Mouse (Mus musculus): Measurements from ENCODE around the gene 2210016L21Rik. TPM values are rescaled to one million over a fixed set of nuclear protein-coding genes. Genes with fewer than 3 reads are reported as not detected.

Gene 2210016L21Rik
- total RNA-seq, 1 experiment from 2014 or later: 15.2 TPM

DNA sequence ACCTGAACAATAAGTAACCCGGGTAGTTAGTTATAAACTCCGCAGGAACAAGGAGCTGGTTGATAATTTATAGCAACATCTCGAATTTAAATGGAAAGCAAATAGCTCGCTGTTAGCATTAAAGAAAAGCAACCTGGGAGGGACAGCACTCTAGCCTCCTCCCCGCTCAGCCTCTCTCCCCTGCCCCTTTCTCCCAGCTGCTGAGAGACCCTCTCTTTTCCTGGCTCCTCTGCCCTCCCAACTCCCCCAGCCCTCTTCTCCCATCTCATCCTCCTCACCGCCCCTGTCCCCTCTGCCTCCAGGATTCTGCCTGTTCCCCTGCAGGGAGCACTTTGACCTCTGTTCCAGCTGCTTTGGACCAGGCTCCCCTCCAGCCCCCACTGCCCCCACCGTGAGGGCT is 26.7 kb downstream of the 2210016L21Rik start:
- no peak for ATAC-seq (replicated peaks in 1 of 2; ENCODE audit: insufficient read depth in 1 of 2, low FRiP score in 2 of 2, low TSS enrichment in 1 of 2, low read depth in 1 of 2, poor library complexity in 2 of 2, severe bottlenecking in 2 of 2)

DNA sequence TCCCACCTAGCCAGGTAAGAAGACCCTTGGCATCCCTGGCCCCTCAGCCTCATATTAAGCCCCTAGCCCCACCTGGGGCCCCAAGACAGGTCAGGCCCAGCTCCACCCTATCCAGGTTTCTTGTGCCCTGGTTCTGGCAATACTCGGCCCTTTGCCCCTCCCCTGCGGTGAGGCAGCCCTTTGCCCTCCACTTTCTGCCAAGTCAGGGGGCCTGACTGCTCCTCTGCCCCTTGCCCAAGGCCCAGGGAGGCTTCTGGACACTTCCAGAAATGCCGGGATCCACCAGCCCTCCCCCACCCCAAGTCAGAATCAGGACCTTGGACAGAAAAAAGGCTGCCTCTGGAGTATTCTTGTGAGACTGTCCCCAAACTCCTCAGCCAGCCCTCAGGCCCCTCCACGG is 27.1 kb downstream of the 2210016L21Rik start:
- ATAC-seq (replicated peaks in 1 of 2; ENCODE audit: insufficient read depth in 1 of 2, low FRiP score in 2 of 2, low TSS enrichment in 1 of 2, low read depth in 1 of 2, poor library complexity in 2 of 2, severe bottlenecking in 2 of 2): no peak

DNA sequence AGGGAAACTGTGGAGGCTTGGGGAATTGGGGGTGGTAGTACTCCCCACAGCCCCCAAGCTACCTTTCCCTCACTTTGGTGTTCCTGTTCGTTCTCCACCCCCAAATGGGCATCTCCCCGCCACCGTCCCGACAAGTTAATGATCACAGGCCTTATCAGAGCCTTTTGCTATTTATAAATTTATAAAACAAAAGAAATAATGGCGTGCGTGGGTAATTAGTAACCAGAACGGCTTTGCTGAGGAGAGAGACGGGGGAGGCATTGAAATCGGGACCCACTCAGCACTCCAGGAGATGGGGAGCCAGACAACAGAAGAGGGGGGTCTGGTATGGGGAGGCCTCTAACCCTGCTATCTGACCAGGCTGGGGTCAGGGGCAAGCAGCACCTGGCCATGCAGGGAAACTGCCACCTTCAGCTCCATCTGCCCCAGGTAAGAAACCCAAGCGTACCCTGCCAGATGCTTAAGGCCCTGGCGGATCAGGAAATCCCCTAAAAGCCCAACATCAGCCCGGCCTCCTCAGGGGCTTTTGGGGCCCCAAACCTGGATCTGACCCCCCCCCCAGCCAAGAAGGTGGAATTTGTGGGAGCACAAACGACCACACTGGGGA is 27.8 kb downstream of the 2210016L21Rik start:
- no peak for ATAC-seq (replicated peaks in 1 of 2; ENCODE audit: insufficient read depth in 1 of 2, low FRiP score in 2 of 2, low TSS enrichment in 1 of 2, low read depth in 1 of 2, poor library complexity in 2 of 2, severe bottlenecking in 2 of 2)

DNA sequence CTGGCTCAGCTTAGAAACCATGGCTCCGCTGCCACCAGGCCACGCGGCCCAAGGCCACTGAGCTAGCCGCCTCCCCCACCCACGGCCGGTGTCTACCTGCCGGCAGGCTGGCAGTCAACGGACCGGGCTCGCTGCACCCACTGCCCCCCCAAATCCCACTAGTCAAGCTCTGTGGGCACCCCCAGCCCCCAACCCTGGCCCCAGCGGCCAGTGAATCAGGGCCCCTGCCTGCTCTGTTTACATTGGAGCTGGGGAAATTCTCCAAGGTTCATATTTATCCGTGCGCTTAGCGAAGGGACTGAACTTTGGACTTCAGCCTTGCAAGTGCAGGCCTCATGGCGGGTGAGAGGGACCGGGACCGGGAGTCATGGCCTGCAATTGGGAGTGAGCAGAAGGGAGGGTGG is 28.9 kb downstream of the 2210016L21Rik start, which contains the start of gene Hnf1a:
Gene Hnf1a, minus strand, starts transcription at position 271 of the 404 bp plus-strand sequence.
- no peak for ATAC-seq (replicated peaks in 1 of 2; ENCODE audit: insufficient read depth in 1 of 2, low FRiP score in 2 of 2, low TSS enrichment in 1 of 2, low read depth in 1 of 2, poor library complexity in 2 of 2, severe bottlenecking in 2 of 2)

DNA sequence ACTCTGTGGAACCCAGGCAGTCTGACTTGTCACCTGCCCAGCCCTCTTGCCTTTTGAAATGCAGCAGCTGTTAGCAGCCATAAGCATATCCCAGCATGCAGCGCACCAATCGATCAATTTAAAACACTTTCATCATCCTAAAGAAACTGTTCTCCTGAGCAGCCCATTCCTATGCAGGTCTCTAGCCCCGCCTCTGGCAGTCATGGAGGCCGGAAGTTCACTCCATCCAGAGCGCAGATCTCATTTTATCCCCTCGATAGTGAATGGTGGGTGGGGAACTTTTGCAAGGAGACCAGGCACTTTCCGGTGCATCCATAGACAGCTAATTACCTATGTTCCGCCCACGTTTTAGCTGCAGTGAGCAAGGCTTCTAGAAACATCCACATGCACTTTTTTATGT is 30.2 kb downstream of the 2210016L21Rik start:
- no peak for ATAC-seq (replicated peaks in 1 of 2; ENCODE audit: insufficient read depth in 1 of 2, low FRiP score in 2 of 2, low TSS enrichment in 1 of 2, low read depth in 1 of 2, poor library complexity in 2 of 2, severe bottlenecking in 2 of 2)

DNA sequence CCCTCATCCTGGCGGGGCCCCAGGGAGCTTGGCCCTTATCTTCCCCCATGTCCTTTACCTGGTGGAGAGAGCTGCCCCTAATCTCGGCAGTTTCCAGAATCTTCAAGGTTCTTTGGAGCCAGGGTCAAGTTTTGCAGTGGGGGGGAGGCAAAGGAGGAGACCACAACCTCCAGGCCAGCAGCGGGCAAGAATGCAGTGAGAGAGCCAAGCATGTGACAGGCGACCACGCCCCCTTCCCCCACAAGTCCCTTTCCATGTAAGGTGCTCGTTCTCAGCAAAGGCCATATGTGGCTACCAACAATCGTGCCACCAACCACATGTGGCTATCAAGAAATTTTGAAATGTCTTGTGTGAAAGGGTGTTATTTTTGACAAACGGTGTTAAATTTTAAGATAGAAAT is 31.2 kb downstream of the 2210016L21Rik start:
- no peak for ATAC-seq (replicated peaks in 1 of 2; ENCODE audit: insufficient read depth in 1 of 2, low FRiP score in 2 of 2, low TSS enrichment in 1 of 2, low read depth in 1 of 2, poor library complexity in 2 of 2, severe bottlenecking in 2 of 2)

DNA sequence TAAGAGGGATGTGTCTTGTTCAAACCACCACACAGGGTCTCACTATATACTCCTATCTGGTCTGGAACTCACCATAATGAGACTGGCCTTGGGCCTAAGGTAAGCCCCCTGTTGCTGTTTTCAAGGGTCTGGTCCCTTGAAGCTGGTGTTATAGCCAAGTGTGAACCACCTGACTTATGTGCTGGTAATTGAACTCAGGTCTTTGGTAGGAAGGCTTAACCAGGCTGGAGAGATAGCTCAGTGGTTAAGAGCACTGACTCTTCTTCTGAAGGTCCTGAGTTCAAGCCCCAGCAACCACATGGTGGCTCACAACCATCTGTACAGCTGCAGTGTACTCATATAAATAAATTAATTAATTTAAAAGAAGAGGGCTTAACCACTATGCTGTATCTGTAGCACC is 35.0 kb downstream of the 2210016L21Rik start:
- ATAC-seq (replicated peaks in 1 of 2; ENCODE audit: insufficient read depth in 1 of 2, low FRiP score in 2 of 2, low TSS enrichment in 1 of 2, low read depth in 1 of 2, poor library complexity in 2 of 2, severe bottlenecking in 2 of 2): no peak

DNA sequence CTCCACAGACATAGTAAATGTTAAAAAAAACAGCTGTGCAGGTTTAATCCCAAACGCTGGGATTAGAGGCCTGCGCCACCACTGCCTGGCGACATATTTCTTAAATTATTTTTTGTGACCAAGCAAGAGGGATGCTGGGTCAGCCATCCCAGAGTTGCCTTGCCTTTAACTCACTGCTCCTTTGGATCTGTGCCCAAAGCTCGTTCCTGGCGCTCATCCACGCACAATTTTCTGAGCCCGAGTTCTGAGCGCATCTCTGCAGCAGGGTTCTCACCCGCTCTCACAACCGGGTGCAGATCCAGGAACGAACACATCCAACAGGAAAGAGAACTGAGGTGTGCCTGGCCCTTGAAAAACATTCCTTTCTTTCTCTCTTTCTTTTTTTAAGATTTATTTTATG is 36.5 kb downstream of the 2210016L21Rik start:
- ATAC-seq (replicated peaks in 1 of 2; ENCODE audit: insufficient read depth in 1 of 2, low FRiP score in 2 of 2, low TSS enrichment in 1 of 2, low read depth in 1 of 2, poor library complexity in 2 of 2, severe bottlenecking in 2 of 2): no peak

DNA sequence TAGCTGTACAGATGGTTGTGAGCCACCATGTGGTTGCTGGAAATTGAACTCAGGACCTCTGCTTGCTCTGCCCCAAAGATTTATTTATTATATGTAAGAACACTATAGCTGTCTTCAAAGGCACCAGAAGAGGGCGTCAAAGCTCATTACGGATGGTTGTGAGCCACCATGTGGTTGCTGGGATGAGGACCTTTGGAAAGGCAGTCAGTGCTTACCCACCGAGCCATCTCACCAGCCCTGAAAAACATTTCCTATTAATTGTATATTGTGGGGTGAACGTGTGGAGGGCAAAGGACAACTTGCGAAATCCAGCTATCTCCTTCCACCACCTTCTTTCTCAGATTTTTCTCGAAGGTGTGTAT is 36.9 kb downstream of the 2210016L21Rik start:
- peak; percentile 22 to 42; a peak in 2 of 4 replicates for ATAC-seq (replicated peaks in 1 of 2; ENCODE audit: insufficient read depth in 1 of 2, low FRiP score in 2 of 2, low TSS enrichment in 1 of 2, low read depth in 1 of 2, poor library complexity in 2 of 2, severe bottlenecking in 2 of 2)

DNA sequence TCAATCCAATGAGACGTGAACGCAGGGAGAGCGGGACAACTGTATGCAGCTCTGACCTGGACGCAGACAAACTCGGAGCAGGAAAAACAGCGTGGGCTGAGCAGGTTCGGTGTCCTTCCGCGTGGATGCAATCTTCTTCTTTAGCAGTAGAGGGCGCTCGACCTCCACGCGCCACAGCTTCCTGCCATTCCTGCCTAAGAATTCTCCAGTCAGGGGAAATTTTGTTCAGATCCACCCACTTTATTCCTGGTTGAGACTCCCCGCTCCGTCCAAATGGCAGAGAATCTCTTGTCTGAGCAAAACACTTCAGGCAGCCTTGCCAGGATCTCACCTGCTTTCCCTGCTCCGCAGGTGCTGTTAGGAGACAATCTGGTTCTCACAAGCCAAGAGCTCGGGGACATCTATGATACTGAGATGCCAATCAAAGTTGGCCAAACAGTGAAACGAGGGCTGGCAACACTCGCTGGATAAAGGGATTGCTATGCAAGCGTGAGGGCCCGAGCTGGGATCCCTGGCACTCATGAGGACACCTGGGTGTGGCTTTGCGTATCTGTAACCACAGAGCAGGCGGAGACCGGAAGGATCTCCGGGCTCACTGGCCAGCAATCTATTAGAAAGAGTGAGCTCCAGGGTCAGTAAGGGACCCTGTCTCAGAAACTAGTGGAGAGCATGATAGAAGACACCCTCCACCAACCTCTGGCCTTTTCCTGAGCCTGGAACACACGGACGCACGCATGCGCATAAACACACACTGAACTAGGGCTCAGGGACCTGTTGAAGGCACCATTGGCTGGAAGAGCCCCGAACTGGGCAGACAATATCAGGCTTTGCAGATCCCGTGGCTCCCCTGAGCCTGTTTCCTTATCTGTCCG is 37.5 kb downstream of the 2210016L21Rik start:
- peak; percentile 60 to 86 for ATAC-seq (replicated peaks in 1 of 2; ENCODE audit: insufficient read depth in 1 of 2, low FRiP score in 2 of 2, low TSS enrichment in 1 of 2, low read depth in 1 of 2, poor library complexity in 2 of 2, severe bottlenecking in 2 of 2)

DNA sequence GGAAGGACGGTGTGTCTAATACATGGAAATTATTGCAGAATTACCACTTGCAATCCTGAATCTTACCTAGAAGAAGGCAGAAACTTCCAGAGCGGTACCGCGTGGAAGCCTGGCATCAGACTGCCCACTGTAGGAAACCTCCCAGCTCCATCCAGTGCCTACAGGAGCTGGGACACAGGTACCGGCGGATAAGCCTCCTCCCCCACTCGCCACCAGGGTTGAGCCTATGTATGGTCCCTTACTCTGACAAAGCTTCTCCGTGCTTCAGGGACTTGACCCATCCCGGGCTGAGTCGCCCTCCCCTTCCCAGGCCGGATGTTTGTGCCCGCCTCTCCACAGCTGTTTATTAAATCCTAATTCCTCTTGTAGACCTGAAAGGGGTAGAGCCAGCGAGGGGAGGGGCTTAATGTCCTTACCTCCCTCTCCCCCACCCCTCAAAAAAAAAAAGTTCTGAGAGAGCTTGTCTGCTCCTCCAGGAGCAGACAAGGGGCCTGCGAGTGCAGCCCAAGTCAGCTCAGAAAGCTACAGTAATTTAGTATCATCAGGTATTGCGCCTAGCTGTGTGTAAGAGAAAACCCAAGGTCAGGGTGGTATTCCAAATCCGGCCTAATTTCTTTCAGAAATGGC is 38.3 kb downstream of the 2210016L21Rik start:
- 0 out of 4 replicates have a peak, but pooled peaks of 1 of the 2 experiments have one; percentile 2 for ATAC-seq (replicated peaks in 1 of 2; ENCODE audit: insufficient read depth in 1 of 2, low FRiP score in 2 of 2, low TSS enrichment in 1 of 2, low read depth in 1 of 2, poor library complexity in 2 of 2, severe bottlenecking in 2 of 2)

DNA sequence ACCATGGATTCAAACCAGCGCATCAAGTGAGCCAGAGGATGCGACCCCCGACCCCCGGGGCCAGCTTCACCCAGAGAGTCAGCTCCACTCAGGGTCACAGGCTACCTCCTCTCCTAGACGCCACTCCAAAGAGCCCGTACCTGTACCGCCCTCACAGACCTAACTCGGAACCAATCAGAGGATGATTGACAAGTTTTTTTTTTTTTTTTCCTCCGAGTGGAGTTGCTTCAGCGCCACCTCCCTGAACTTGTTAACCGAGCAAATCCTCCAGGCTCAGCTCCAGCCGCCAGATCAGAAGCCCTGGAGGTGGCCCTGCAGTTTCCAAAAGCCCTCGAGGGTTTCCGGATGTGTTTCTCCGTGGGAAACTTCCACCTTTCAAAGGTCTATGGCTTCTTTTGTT is 40.0 kb downstream of the 2210016L21Rik start:
- no peak for ATAC-seq (replicated peaks in 1 of 2; ENCODE audit: insufficient read depth in 1 of 2, low FRiP score in 2 of 2, low TSS enrichment in 1 of 2, low read depth in 1 of 2, poor library complexity in 2 of 2, severe bottlenecking in 2 of 2)

DNA sequence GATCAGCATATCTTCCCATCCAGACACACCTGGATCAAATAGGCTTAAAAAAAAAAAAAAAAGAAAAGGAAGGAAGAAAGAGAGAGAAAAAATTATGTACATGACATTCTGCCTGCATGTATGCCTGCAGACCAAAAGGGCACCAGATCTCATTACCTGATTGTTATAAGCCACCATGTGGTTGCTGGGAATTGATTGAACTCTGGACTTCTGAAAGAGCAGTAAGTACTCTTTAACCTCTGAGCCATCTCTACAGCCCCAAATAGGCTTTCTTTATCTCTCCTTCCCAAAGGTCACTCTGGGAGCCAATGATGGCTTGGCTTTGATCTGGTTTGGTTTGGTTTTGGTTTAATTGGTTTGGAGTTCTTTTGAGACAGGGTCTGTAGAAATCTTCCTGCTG is 43.1 kb downstream of the 2210016L21Rik start:
- ATAC-seq (replicated peaks in 1 of 2; ENCODE audit: insufficient read depth in 1 of 2, low FRiP score in 2 of 2, low TSS enrichment in 1 of 2, low read depth in 1 of 2, poor library complexity in 2 of 2, severe bottlenecking in 2 of 2): no peak

DNA sequence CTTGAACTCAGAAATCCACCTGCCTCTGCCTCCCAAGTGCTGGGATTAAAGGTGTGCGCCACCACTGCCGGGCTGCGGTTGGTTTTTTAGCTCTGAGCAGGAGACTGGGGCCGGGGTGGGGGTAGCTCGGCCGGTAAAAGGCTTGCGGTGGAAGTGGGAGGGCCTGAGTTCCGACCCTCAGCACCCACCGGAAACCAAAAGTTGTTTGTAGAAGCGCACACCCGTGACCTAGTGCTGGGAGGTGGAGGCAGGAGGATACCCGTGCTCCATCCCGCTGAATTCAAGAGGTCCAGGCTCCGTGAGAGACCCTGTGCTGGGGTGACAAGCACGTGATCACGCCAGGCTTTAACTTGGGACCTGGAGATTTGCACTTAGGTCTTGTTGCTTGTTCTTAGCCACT is 54.5 kb downstream of the 2210016L21Rik start:
- peak; percentile 22 to 32; a peak in 2 of 4 replicates for ATAC-seq (replicated peaks in 1 of 2; ENCODE audit: insufficient read depth in 1 of 2, low FRiP score in 2 of 2, low TSS enrichment in 1 of 2, low read depth in 1 of 2, poor library complexity in 2 of 2, severe bottlenecking in 2 of 2)

DNA sequence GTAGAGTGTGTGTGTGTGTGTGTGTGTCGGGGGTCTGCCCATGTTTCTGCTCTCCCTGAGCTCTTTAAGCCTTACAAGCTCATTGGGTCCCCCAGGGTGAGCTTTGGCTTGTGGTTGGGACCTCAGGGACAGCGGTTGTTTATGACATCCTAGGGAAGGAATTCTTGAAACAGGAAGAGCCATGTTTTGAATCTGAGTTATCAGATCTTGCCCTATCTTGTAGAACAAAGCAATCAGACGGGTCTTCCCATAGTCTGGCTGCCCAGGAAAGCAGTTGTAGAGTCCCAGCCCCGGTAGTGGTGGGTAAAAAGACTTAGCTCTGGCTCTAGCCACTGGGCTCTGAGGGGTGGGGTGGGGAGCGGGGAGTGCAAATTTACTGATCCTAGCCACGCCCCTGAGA is 55.4 kb downstream of the 2210016L21Rik start:
- ATAC-seq (replicated peaks in 1 of 2; ENCODE audit: insufficient read depth in 1 of 2, low FRiP score in 2 of 2, low TSS enrichment in 1 of 2, low read depth in 1 of 2, poor library complexity in 2 of 2, severe bottlenecking in 2 of 2): no peak

All from hematopoietic stem cell, adult 5-6 weeks (primary cell).